Mouse (Mus musculus): ENCODE data around the gene Mctp2. TPM values are rescaled to one million over a fixed set of nuclear protein-coding genes. Genes with fewer than 3 reads are reported as not detected.

The Mctp2 gene
- polyA plus RNA-seq, 1 experiment from 2014 or later, result 1.7 TPM

GRCm38 (mm10) chr7:72103654-72104053 lies 202.8 kb downstream of the Mctp2 start:
- no peak overlapping the region for H3K4me2 ChIP-seq (ENCODE audit: low read depth, low read length)
- ATAC-seq (no peak), DNase-seq (no peak)
- no peak for TF ChIP-seq EP300 (IDR thresholded peaks at IDR 0.05; ENCODE audit: low read depth)
- no peak for TF ChIP-seq CTCF (IDR thresholded peaks at IDR 0.05; ENCODE audit: low read depth)
- H3K27me3 ChIP-seq (ENCODE audit: insufficient read depth, low read length), result no peaks in the 10 kb centered on the region
- H3K4me3 ChIP-seq (ENCODE audit: low read depth, low read length), result no peak overlapping the region
- no peak overlapping the region for H3K9ac ChIP-seq (replicated peaks)
- H3K9me3 ChIP-seq (ENCODE audit: low read length), result no peaks in the 10 kb centered on the region
- no peak overlapping the region for H3K27ac ChIP-seq (ENCODE audit: low read depth)
- no peaks in the 10 kb centered on the region for H3K4me1 ChIP-seq (ENCODE audit: insufficient read depth)
- 79% methylated on average over 3 of the region's 3 CpGs for WGBS (ENCODE audit: insufficient replicate concordance)
- H3K36me3 ChIP-seq (replicated peaks; ENCODE audit: insufficient read depth, low read length), result no peaks in the 10 kb centered on the region

DNA sequence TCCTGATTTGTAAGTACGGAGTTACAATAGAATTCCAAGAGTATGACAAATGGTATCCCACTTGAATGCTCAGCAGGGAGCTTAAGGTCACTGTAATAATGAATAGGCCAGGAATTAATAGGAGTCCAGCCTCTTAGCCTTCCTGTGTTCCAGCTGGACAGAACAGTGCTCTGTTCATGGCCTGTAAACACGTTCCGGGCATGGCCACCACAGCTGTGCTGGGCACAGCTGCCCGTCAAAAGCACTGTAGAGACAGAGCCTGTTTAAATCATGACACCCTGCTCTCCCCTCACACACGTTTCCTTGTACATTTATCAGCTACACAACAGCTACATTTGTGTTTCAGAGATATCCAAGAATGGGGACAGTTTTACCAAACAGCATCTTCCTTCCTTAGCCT lies 205.7 kb downstream of the Mctp2 start:
- ATAC-seq, result no peak
- H3K27ac ChIP-seq (ENCODE audit: low read depth), result no peak overlapping the region
- no peak overlapping the region for H3K9ac ChIP-seq (replicated peaks)
- no peak for DNase-seq
- no peak overlapping the region for H3K4me2 ChIP-seq (ENCODE audit: low read depth, low read length)
- H3K9me3 ChIP-seq (ENCODE audit: low read length), result no peaks in the 10 kb centered on the region
- no peaks in the 10 kb centered on the region for H3K27me3 ChIP-seq (ENCODE audit: insufficient read depth, low read length)
- 78% methylated on average over 5 of the region's 5 CpGs for WGBS (ENCODE audit: insufficient replicate concordance)
- no peak for TF ChIP-seq CTCF (IDR thresholded peaks at IDR 0.05; ENCODE audit: low read depth)
- no peak overlapping the region for H3K4me3 ChIP-seq (ENCODE audit: low read depth, low read length)
- H3K4me1 ChIP-seq (ENCODE audit: insufficient read depth), result no peaks in the 10 kb centered on the region
- no peaks in the 10 kb centered on the region for H3K36me3 ChIP-seq (replicated peaks; ENCODE audit: insufficient read depth, low read length)

GRCm38 (mm10) chr7:72098603-72099002 lies 207.8 kb downstream of the Mctp2 start:
- no peak for ATAC-seq

GRCm38 (mm10) chr7:72096973-72097372 lies 209.4 kb downstream of the Mctp2 start:
- H3K27me3 ChIP-seq (ENCODE audit: insufficient read depth, low read length), result no peaks in the 10 kb centered on the region
- DNase-seq (no peak), ATAC-seq (peak; percentile 81)
- no peak overlapping the region for H3K27ac ChIP-seq (ENCODE audit: low read depth)
- WGBS (ENCODE audit: insufficient replicate concordance), result 75% methylated on average over 1 of the region's 1 CpGs
- no peaks in the 10 kb centered on the region for H3K4me1 ChIP-seq (ENCODE audit: insufficient read depth)
- TF ChIP-seq CTCF (IDR thresholded peaks at IDR 0.05; ENCODE audit: low read depth), result no peak
- no peak for TF ChIP-seq EP300 (IDR thresholded peaks at IDR 0.05; ENCODE audit: low read depth)
- no peak overlapping the region for H3K9ac ChIP-seq (replicated peaks)
- no peaks in the 10 kb centered on the region for H3K36me3 ChIP-seq (replicated peaks; ENCODE audit: insufficient read depth, low read length)
- H3K9me3 ChIP-seq (ENCODE audit: low read length), result no peaks in the 10 kb centered on the region
- H3K4me2 ChIP-seq (ENCODE audit: low read depth, low read length), result no peak overlapping the region
- H3K4me3 ChIP-seq (ENCODE audit: low read depth, low read length), result no peak overlapping the region

More at GRCm38 (mm10) chr7:72098603-72099002, 207.8 kb downstream of the Mctp2 start:
- Histone ChIP-seq H3K27ac (ENCODE audit: low read depth) (no peak overlapping the region), H3K4me3 (ENCODE audit: low read depth, low read length) (no peak overlapping the region), H3K4me1 (ENCODE audit: insufficient read depth) (no peaks in the 10 kb centered on the region), H3K9me3 (ENCODE audit: low read length) (no peaks in the 10 kb centered on the region), H3K36me3 (replicated peaks; ENCODE audit: insufficient read depth, low read length) (no peaks in the 10 kb centered on the region), H3K4me2 (ENCODE audit: low read depth, low read length) (no peak overlapping the region), H3K9ac (replicated peaks) (no peak overlapping the region), H3K27me3 (ENCODE audit: insufficient read depth, low read length) (no peaks in the 10 kb centered on the region)
- no peak for DNase-seq
- 91% methylated on average over 6 of the region's 6 CpGs for WGBS (ENCODE audit: insufficient replicate concordance)
- TF ChIP-seq CTCF (IDR thresholded peaks at IDR 0.05; ENCODE audit: low read depth) (no peak), EP300 (IDR thresholded peaks at IDR 0.05; ENCODE audit: low read depth) (no peak)

GRCm38 (mm10) chr7:72096433-72096832 lies 210.0 kb downstream of the Mctp2 start:
- no peaks in the 10 kb centered on the region for H3K9me3 ChIP-seq (ENCODE audit: low read length)
- WGBS (ENCODE audit: insufficient replicate concordance), result 81% methylated on average over 3 of the region's 3 CpGs
- H3K4me3 ChIP-seq (ENCODE audit: low read depth, low read length), result no peak overlapping the region
- H3K27ac ChIP-seq (ENCODE audit: low read depth), result no peak overlapping the region
- H3K4me2 ChIP-seq (ENCODE audit: low read depth, low read length), result no peak overlapping the region
- no peaks in the 10 kb centered on the region for H3K27me3 ChIP-seq (ENCODE audit: insufficient read depth, low read length)
- no peaks in the 10 kb centered on the region for H3K4me1 ChIP-seq (ENCODE audit: insufficient read depth)
- no peak for TF ChIP-seq EP300 (IDR thresholded peaks at IDR 0.05; ENCODE audit: low read depth)
- TF ChIP-seq CTCF (IDR thresholded peaks at IDR 0.05; ENCODE audit: low read depth), result no peak
- no peak for DNase-seq
- H3K36me3 ChIP-seq (replicated peaks; ENCODE audit: insufficient read depth, low read length), result no peaks in the 10 kb centered on the region
- no peak for ATAC-seq
- no peak overlapping the region for H3K9ac ChIP-seq (replicated peaks)

DNA sequence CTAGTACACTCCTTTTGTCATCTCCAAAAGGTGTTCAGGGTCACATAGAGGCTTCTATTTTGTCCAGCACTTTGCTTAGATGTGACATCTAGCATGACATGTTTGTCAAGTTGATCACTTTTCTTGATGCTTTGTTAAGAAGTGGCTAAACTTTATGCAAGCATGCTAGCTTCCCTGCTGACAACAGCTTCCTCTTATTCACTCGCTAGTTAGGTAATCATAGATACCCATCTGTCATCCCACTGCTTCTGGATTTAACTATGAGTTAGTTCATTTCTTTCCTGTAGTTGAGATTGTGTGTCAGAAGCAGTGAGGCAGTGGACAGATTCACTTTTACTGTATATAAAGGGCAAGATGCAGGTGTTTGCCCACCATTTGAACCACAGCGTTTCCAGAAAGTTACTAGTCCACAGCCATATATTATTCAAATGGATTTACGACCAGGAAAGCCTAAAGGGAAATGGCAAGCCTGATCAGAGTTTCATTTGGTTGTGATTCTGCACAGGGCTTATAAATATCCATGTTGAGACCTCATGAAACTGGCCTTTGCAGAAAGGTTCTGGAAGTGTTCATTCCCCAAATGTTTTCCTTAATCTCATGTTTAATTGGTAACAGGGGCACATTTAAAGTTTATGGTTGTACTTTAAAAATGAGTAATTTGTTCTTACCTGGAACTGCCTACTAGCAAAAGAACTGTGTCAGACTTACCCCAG lies 216.8 kb downstream of the Mctp2 start:
- DNase-seq (no peak), ATAC-seq (no peak)
- Histone ChIP-seq H3K9me3 (ENCODE audit: low read length) (no peaks in the 10 kb centered on the region), H3K27me3 (ENCODE audit: insufficient read depth, low read length) (no peaks in the 10 kb centered on the region), H3K4me2 (ENCODE audit: low read depth, low read length) (no peak overlapping the region), H3K4me1 (ENCODE audit: insufficient read depth) (no peaks in the 10 kb centered on the region), H3K27ac (ENCODE audit: low read depth) (no peak overlapping the region), H3K4me3 (ENCODE audit: low read depth, low read length) (no peak overlapping the region), H3K36me3 (replicated peaks; ENCODE audit: insufficient read depth, low read length) (no peaks in the 10 kb centered on the region; the same call in 1 of the 2 replicates), H3K9ac (replicated peaks) (no peak overlapping the region)
- WGBS (ENCODE audit: insufficient replicate concordance), result 56% methylated on average over 3 of the region's 3 CpGs
- TF ChIP-seq EP300 (IDR thresholded peaks at IDR 0.05; ENCODE audit: low read depth), result no peak
- TF ChIP-seq CTCF (IDR thresholded peaks at IDR 0.05; ENCODE audit: low read depth), result no peak
